ENCODE assay signal across 26 mouse cellular contexts in genomic region chr9:9960610-9961172, GRCm38 (mm10).
DNase-seq lines count a peak whose midpoint lies in the region; ATAC-seq lines count a peak whose summit lies in the region.
"Had no signal": no experiment of that assay in that cellular context is flagged by ENCODE, and none has a peak within 500 bp of the region (broad histone marks: within the 10 kb centered on the region; RNA-seq: fewer than 3 reads in every experiment).

No protein-coding gene starts in this region.

- no peak overlapping the region for H3K4me3 ChIP-seq in embryonic facial prominence, embryonic 14.5 days (ENCODE audit: low read depth, low read length)
- no peak overlapping the region for H3K4me3 ChIP-seq in embryonic facial prominence, embryonic 10.5 days
- no peak overlapping the region for H3K4me3 ChIP-seq in hindbrain, embryonic 16.5 days (ENCODE audit: low read length)
- no peak overlapping the region for H3K4me3 ChIP-seq in hindbrain, embryonic 10.5 days
- H3K4me3 ChIP-seq in limb, embryonic 10.5 days = no peak overlapping the region
- H3K4me3 ChIP-seq: heart, adult 2 months; kidney, embryonic 15.5 days; liver, embryonic 15.5 days; lung, embryonic 15.5 days; megakaryocyte, embryonic 14.5 days; midbrain, embryonic 13.5 days; neural tube, embryonic 12.5 days had no signal

- H3K9me3 ChIP-seq in embryonic facial prominence, embryonic 14.5 days (ENCODE audit: control insufficient read depth, low read length) = no peaks in the 10 kb centered on the region
- H3K9me3 ChIP-seq in embryonic facial prominence, embryonic 10.5 days = no peaks in the 10 kb centered on the region
- H3K9me3 ChIP-seq in hindbrain, embryonic 16.5 days (ENCODE audit: control insufficient read depth, low read length) = no peaks in the 10 kb centered on the region
- no peaks in the 10 kb centered on the region for H3K9me3 ChIP-seq in hindbrain, embryonic 10.5 days
- H3K9me3 ChIP-seq in limb, embryonic 10.5 days (replicated peaks) = no peaks in the 10 kb centered on the region
- H3K9me3 ChIP-seq: kidney, embryonic 15.5 days; liver, embryonic 15.5 days; lung, embryonic 15.5 days; megakaryocyte, embryonic 14.5 days; midbrain, embryonic 13.5 days; neural tube, embryonic 12.5 days had no signal

- H3K27ac ChIP-seq in embryonic facial prominence, embryonic 14.5 days (replicated peaks; ENCODE audit: low read depth, low read length) = no peak overlapping the region
- no peak overlapping the region for H3K27ac ChIP-seq in embryonic facial prominence, embryonic 10.5 days (replicated peaks)
- no peak overlapping the region for H3K27ac ChIP-seq in hindbrain, embryonic 16.5 days (ENCODE audit: low read depth, low read length)
- H3K27ac ChIP-seq in hindbrain, embryonic 10.5 days = no peak overlapping the region
- no peak overlapping the region for H3K27ac ChIP-seq in limb, embryonic 10.5 days
- H3K27ac ChIP-seq: heart, adult 2 months; kidney, embryonic 15.5 days; liver, embryonic 15.5 days; lung, embryonic 15.5 days; midbrain, embryonic 13.5 days; neural tube, embryonic 12.5 days had no signal

- H3K9ac ChIP-seq in embryonic facial prominence, embryonic 14.5 days (ENCODE audit: low read depth, low read length) = no peak overlapping the region
- H3K9ac ChIP-seq in hindbrain, embryonic 16.5 days (ENCODE audit: low read depth, low read length) = no peak overlapping the region
- H3K9ac ChIP-seq: kidney, embryonic 15.5 days; liver, embryonic 15.5 days; lung, embryonic 15.5 days; midbrain, embryonic 13.5 days; neural tube, embryonic 12.5 days had no signal

- no peaks in the 10 kb centered on the region for H3K4me1 ChIP-seq in embryonic facial prominence, embryonic 14.5 days (ENCODE audit: control insufficient read depth, insufficient read depth, low read length)
- no peaks in the 10 kb centered on the region for H3K4me1 ChIP-seq in embryonic facial prominence, embryonic 10.5 days
- H3K4me1 ChIP-seq in hindbrain, embryonic 16.5 days (ENCODE audit: control insufficient read depth, insufficient read depth, low read depth, low read length) = no peaks in the 10 kb centered on the region
- H3K4me1 ChIP-seq in hindbrain, embryonic 10.5 days (replicated peaks) = no peaks in the 10 kb centered on the region
- peaks cover 7% of the 10 kb centered on the region; the same call in 1 of the 2 replicates for H3K4me1 ChIP-seq in limb, embryonic 10.5 days
- H3K4me1 ChIP-seq: kidney, embryonic 15.5 days; liver, embryonic 15.5 days; lung, embryonic 15.5 days; megakaryocyte, embryonic 14.5 days; midbrain, embryonic 13.5 days; neural tube, embryonic 12.5 days had no signal

- no peaks in the 10 kb centered on the region for H3K27me3 ChIP-seq in embryonic facial prominence, embryonic 14.5 days (replicated peaks; ENCODE audit: control insufficient read depth, insufficient read depth, low read length)
- H3K27me3 ChIP-seq in embryonic facial prominence, embryonic 10.5 days (replicated peaks; ENCODE audit: low read depth, poor library complexity, severe bottlenecking) = no peaks in the 10 kb centered on the region
- H3K27me3 ChIP-seq in hindbrain, embryonic 16.5 days (replicated peaks; ENCODE audit: control insufficient read depth, insufficient read depth, low read length) = no peaks in the 10 kb centered on the region
- no peaks in the 10 kb centered on the region for H3K27me3 ChIP-seq in hindbrain, embryonic 10.5 days (ENCODE audit: insufficient read depth, poor library complexity, severe bottlenecking)
- no peaks in the 10 kb centered on the region for H3K27me3 ChIP-seq in limb, embryonic 10.5 days (ENCODE audit: low read depth, poor library complexity, severe bottlenecking)
- H3K27me3 ChIP-seq: kidney, embryonic 15.5 days; liver, embryonic 15.5 days; lung, embryonic 15.5 days; megakaryocyte, embryonic 14.5 days; midbrain, embryonic 13.5 days; neural tube, embryonic 12.5 days had no signal

- ATAC-seq in embryonic facial prominence, embryonic 14.5 days (ENCODE audit: low read depth) = peak; percentile 30; the same call in 1 of the 2 replicates
- 0 out of 2 replicates have a peak, but pooled peaks have one; percentile 45 for ATAC-seq in hindbrain, embryonic 16.5 days
- ATAC-seq: midbrain, embryonic 13.5 days had no signal

- no peak overlapping the region for H3K4me2 ChIP-seq in embryonic facial prominence, embryonic 14.5 days (ENCODE audit: low read depth, low read length)
- H3K4me2 ChIP-seq in hindbrain, embryonic 16.5 days (ENCODE audit: low read length) = no peak overlapping the region
- H3K4me2 ChIP-seq: kidney, embryonic 15.5 days; liver, embryonic 15.5 days; lung, embryonic 15.5 days; midbrain, embryonic 13.5 days; neural tube, embryonic 12.5 days had no signal

- no peaks in the 10 kb centered on the region for H3K36me3 ChIP-seq in embryonic facial prominence, embryonic 14.5 days (ENCODE audit: control insufficient read depth, insufficient read depth, low read length)
- no peaks in the 10 kb centered on the region for H3K36me3 ChIP-seq in embryonic facial prominence, embryonic 10.5 days (replicated peaks)
- no peaks in the 10 kb centered on the region for H3K36me3 ChIP-seq in hindbrain, embryonic 16.5 days (ENCODE audit: control insufficient read depth, insufficient read depth, low read length)
- H3K36me3 ChIP-seq in hindbrain, embryonic 10.5 days = no peaks in the 10 kb centered on the region
- H3K36me3 ChIP-seq in limb, embryonic 10.5 days = no peaks in the 10 kb centered on the region
- H3K36me3 ChIP-seq: kidney, embryonic 15.5 days; liver, embryonic 15.5 days; lung, embryonic 15.5 days; midbrain, embryonic 13.5 days; neural tube, embryonic 12.5 days had no signal

- peak; percentile 39 for DNase-seq in embryonic facial prominence, embryonic 14.5 days (ENCODE audit: low spot score)
- DNase-seq in embryonic facial prominence, embryonic 10.5 days (ENCODE audit: low spot score) = no peak
- no peak for DNase-seq in hindbrain, embryonic 10.5 days (ENCODE audit: low spot score)
- peak; percentile 30 for DNase-seq in brain, adult 2 months (ENCODE audit: low read depth, low spot score)
- peak; percentile 75 for DNase-seq in retina, embryonic 14.5 days (ENCODE audit: low spot score)
- DNase-seq in limb, embryonic 10.5 days (ENCODE audit: low spot score) = no peak
- DNase-seq in ovary, adult 18-20 months (ENCODE audit: low spot score) = no peak
- DNase-seq: adrenal gland, postnatal 36 days; cerebellum, adult 11-12 months; cerebellum, postnatal 14 days; embryo, embryonic 11 days; gastrocnemius, postnatal 36 days; heart, adult 2 months; kidney, adult 11 months; kidney, postnatal 4 days; layer of hippocampus, adult 9-11 months; lung, postnatal 36 days; right cerebral cortex, postnatal 25 days; spleen, adult 18-20 months had no signal

Comparison
In these comparisons a context has a peak if more than half of its experiments do, and no peak if none do; other contexts are left out.
1. DNase-seq: peak in embryonic facial prominence, embryonic 14.5 days (single experiment), brain, adult 2 months (single experiment) and retina, embryonic 14.5 days (single experiment); none in embryonic facial prominence, embryonic 10.5 days (single experiment), hindbrain, embryonic 10.5 days (single experiment), limb, embryonic 10.5 days (single experiment) and ovary, adult 18-20 months (single experiment).